Mouse (Mus musculus) retina, postnatal 1 day (tissue): Measurements from ENCODE around the gene Arhgef33.
A peak's percentile ranks its signal among the peaks of the same experiment; 100 is the strongest.
"Not testable (repeated sequence)": the region's sequence is repeated elsewhere in the genome, so short reads cannot be mapped to it uniquely, and the experiment has no call there.

Experiments
- DNase-seq: peaks from one replicate; pipeline ENCODE4 v3.0.0-alpha.2; 2012

The Arhgef33 gene

GRCm38 (mm10) chr17:80347234-80347633 lies 40.0 kb downstream of the Arhgef33 start:
- DNase-seq, result no peak

GRCm38 (mm10) chr17:80360245-80360644 lies 53.0 kb downstream of the Arhgef33 start:
- no peak for DNase-seq

- no peak for DNase-seq
Measured at GRCm38 (mm10) chr17:80367276-80367675, 60.1 kb downstream of the Arhgef33 start.

GRCm38 (mm10) chr17:80368606-80369005 lies 61.4 kb downstream of the Arhgef33 start:
- DNase-seq, result no peak

- DNase-seq, result peak; percentile 96
Measured at GRCm38 (mm10) chr17:80372989-80373725, 66.0 kb downstream of the Arhgef33 start, which contains the start of gene Gm10190. TSS of gene Gm10190 (minus strand) at chr17:80373541.

GRCm38 (mm10) chr17:80373726-80374096 lies 66.5 kb downstream of the Arhgef33 start:
- no peak for DNase-seq

- not testable (repeated sequence) for DNase-seq
Measured at GRCm38 (mm10) chr17:80378386-80378785, 71.2 kb downstream of the Arhgef33 start.

GRCm38 (mm10) chr17:80385671-80386070 lies 78.5 kb downstream of the Arhgef33 start:
- DNase-seq, result no peak

- no peak for DNase-seq
Measured at GRCm38 (mm10) chr17:80390024-80390423, 82.8 kb downstream of the Arhgef33 start.

GRCm38 (mm10) chr17:80391423-80392403 lies 84.5 kb downstream of the Arhgef33 start:
- peak; percentile 67 for DNase-seq

- no peak for DNase-seq
Measured at GRCm38 (mm10) chr17:80398243-80398642, 91.0 kb downstream of the Arhgef33 start.

GRCm38 (mm10) chr17:80411182-80411581 lies 104.0 kb downstream of the Arhgef33 start:
- peak; percentile 20 for DNase-seq

- no peak for DNase-seq
Measured at GRCm38 (mm10) chr17:80418572-80419210, 111.5 kb downstream of the Arhgef33 start.

- no peak for DNase-seq
Measured at GRCm38 (mm10) chr17:80420998-80421397, 113.8 kb downstream of the Arhgef33 start.

- DNase-seq, result no peak
Measured at GRCm38 (mm10) chr17:80426171-80426570, 119.0 kb downstream of the Arhgef33 start.

- no peak for DNase-seq
Measured at GRCm38 (mm10) chr17:80426901-80427300, 119.7 kb downstream of the Arhgef33 start.

GRCm38 (mm10) chr17:80427966-80428365 lies 120.8 kb downstream of the Arhgef33 start:
- DNase-seq, result no peak

- no peak for DNase-seq
Measured at GRCm38 (mm10) chr17:80431997-80432396, 124.8 kb downstream of the Arhgef33 start.

GRCm38 (mm10) chr17:80434430-80434829 lies 127.2 kb downstream of the Arhgef33 start:
- no peak for DNase-seq

GRCm38 (mm10) chr17:80435680-80436079 lies 128.5 kb downstream of the Arhgef33 start:
- no peak for DNase-seq

- DNase-seq, result no peak
Measured at GRCm38 (mm10) chr17:80445433-80445832, 138.2 kb downstream of the Arhgef33 start.

- no peak for DNase-seq
Measured at GRCm38 (mm10) chr17:80446470-80446869, 139.3 kb downstream of the Arhgef33 start.
